29 mouse cellular contexts compared by ENCODE assay signal in the genomic region with DNA sequence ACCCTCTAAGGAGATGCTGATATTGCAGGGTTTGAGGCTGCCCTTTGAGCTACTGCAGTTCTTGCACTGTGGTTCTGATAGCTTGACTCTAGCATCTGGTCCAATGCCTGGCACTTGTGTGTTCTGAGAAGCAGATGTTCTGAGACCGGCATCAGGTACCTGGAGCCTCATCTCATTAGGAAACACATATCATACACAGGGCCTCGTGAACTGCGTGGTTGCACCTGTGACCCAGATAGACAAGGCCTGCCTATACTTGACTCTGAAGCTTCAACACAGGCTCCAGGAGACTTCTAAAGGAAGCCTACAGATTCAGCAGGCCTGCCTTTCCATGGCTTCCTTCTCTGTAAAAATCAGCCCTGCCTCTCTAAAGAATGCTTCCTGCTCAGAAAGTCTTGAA. TPM values are rescaled to one million over a fixed set of nuclear protein-coding genes. Genes with fewer than 3 reads are reported as not detected.
DNase-seq lines count a peak whose midpoint lies in the region; ATAC-seq lines count a peak whose summit lies in the region.
"Had no signal": no experiment of that assay in that cellular context is flagged by ENCODE, and none has a peak within 500 bp of the region (broad histone marks: within the 10 kb centered on the region; RNA-seq: fewer than 3 reads in every experiment).

No protein-coding gene starts in this region.

- 0 out of 2 replicates have a peak overlapping the region, but pooled peaks have one; percentile 91 for H3K4me2 ChIP-seq in hindbrain, embryonic 12.5 days (replicated peaks)
- no peak overlapping the region for H3K4me2 ChIP-seq in hindbrain, embryonic 16.5 days (ENCODE audit: low read length)
- H3K4me2 ChIP-seq in midbrain, embryonic 12.5 days (replicated peaks), result peak overlapping the region; percentile 95; the same call in 1 of the 2 replicates
- H3K4me2 ChIP-seq in midbrain, embryonic 15.5 days, result no peak overlapping the region

- no peak for ATAC-seq in cerebellum, adult (ENCODE audit: insufficient number of reproducible peaks, low FRiP score, low TSS enrichment)
- ATAC-seq in hindbrain, embryonic 12.5 days (ENCODE audit: low FRiP score), result no peak
- ATAC-seq in hindbrain, embryonic 16.5 days, result no peak
- no peak for ATAC-seq in midbrain, embryonic 12.5 days (ENCODE audit: low FRiP score, low read depth)
- ATAC-seq in midbrain, embryonic 15.5 days (replicated peaks), result no peak
- ATAC-seq: forebrain, embryonic 15.5 days; inflammation-experienced regulatory T-cells, adult 6 months; Patski had no signal

- H3K9ac ChIP-seq in hindbrain, embryonic 12.5 days, result no peak overlapping the region
- no peak overlapping the region for H3K9ac ChIP-seq in hindbrain, embryonic 16.5 days (ENCODE audit: low read depth, low read length)
- H3K9ac ChIP-seq in midbrain, embryonic 12.5 days (replicated peaks), result no peak overlapping the region
- H3K9ac ChIP-seq in midbrain, embryonic 15.5 days, result no peak overlapping the region
- H3K9ac ChIP-seq: forebrain, embryonic 15.5 days had no signal

- DNase-seq in cerebellum, adult 9-10 months, result peak; percentile 34
- no peak for DNase-seq in testis, postnatal 14 days (ENCODE audit: low spot score)
- no peak for DNase-seq in gastrocnemius, adult 8-10 months (ENCODE audit: low spot score in 2 of 2)
- DNase-seq: adrenal gland, adult 8-10 months; cerebellum, adult 9-11 months; heart, postnatal 36 days; kidney, adult 2 months; kidney, postnatal 14 days; lung, postnatal 14 days; right cerebral cortex, adult 18-20 months had no signal

- no peaks in the 10 kb centered on the region for H3K36me3 ChIP-seq in hindbrain, embryonic 12.5 days
- H3K36me3 ChIP-seq in hindbrain, embryonic 16.5 days (ENCODE audit: control insufficient read depth, insufficient read depth, low read length), result no peaks in the 10 kb centered on the region
- no peaks in the 10 kb centered on the region for H3K36me3 ChIP-seq in midbrain, embryonic 12.5 days
- no peaks in the 10 kb centered on the region for H3K36me3 ChIP-seq in midbrain, embryonic 15.5 days (replicated peaks)
- H3K36me3 ChIP-seq: forebrain, embryonic 15.5 days had no signal

- no peak overlapping the region for H3K4me3 ChIP-seq in hindbrain, embryonic 12.5 days
- no peak overlapping the region for H3K4me3 ChIP-seq in hindbrain, embryonic 16.5 days (ENCODE audit: low read length)
- H3K4me3 ChIP-seq in midbrain, embryonic 12.5 days, result no peak overlapping the region
- H3K4me3 ChIP-seq in midbrain, embryonic 15.5 days, result no peak overlapping the region
- H3K4me3 ChIP-seq: left cerebral cortex, adult 2 months had no signal

- no peaks in the 10 kb centered on the region for H3K9me3 ChIP-seq in hindbrain, embryonic 12.5 days (replicated peaks)
- H3K9me3 ChIP-seq in hindbrain, embryonic 16.5 days (ENCODE audit: control insufficient read depth, low read length), result no peaks in the 10 kb centered on the region
- H3K9me3 ChIP-seq in midbrain, embryonic 12.5 days, result no peaks in the 10 kb centered on the region
- no peaks in the 10 kb centered on the region for H3K9me3 ChIP-seq in midbrain, embryonic 15.5 days
- H3K9me3 ChIP-seq: forebrain, embryonic 15.5 days had no signal

- 92% methylated on average over 3 of the region's 3 CpGs for WGBS in hindbrain, embryonic 12.5 days
- 93% methylated on average over 3 of the region's 3 CpGs for WGBS in hindbrain, embryonic 16.5 days
- 93% methylated on average over 3 of the region's 3 CpGs for WGBS in midbrain, embryonic 12.5 days
- 98% methylated on average over 3 of the region's 3 CpGs for WGBS in midbrain, embryonic 15.5 days

- H3K4me1 ChIP-seq in hindbrain, embryonic 12.5 days, result peaks cover 23% of the 10 kb centered on the region
- peaks cover 6% of the 10 kb centered on the region for H3K4me1 ChIP-seq in hindbrain, embryonic 16.5 days (ENCODE audit: control insufficient read depth, insufficient read depth, low read depth, low read length)
- peaks cover 30% of the 10 kb centered on the region for H3K4me1 ChIP-seq in midbrain, embryonic 12.5 days
- peaks cover 13% of the 10 kb centered on the region for H3K4me1 ChIP-seq in midbrain, embryonic 15.5 days

- H3K27ac ChIP-seq in hindbrain, embryonic 12.5 days, result no peak overlapping the region
- no peak overlapping the region for H3K27ac ChIP-seq in hindbrain, embryonic 16.5 days (ENCODE audit: low read depth, low read length)
- H3K27ac ChIP-seq in midbrain, embryonic 12.5 days (replicated peaks), result no peak overlapping the region
- H3K27ac ChIP-seq in midbrain, embryonic 15.5 days, result no peak overlapping the region
- H3K27ac ChIP-seq: forebrain, embryonic 15.5 days; left cerebral cortex, adult 2 months; stomach, postnatal 0 days had no signal

- H3K27me3 ChIP-seq in hindbrain, embryonic 12.5 days, result peaks cover 9% of the 10 kb centered on the region; the same call in 1 of the 2 replicates
- H3K27me3 ChIP-seq in hindbrain, embryonic 16.5 days (replicated peaks; ENCODE audit: control insufficient read depth, insufficient read depth, low read length), result no peaks in the 10 kb centered on the region
- H3K27me3 ChIP-seq in midbrain, embryonic 12.5 days, result peaks cover 6% of the 10 kb centered on the region
- H3K27me3 ChIP-seq in midbrain, embryonic 15.5 days (replicated peaks), result 0 out of 2 replicates have a peak, but pooled peaks cover 5% of the 10 kb centered on the region
- H3K27me3 ChIP-seq: Patski had no signal

RNA-seq across cellular contexts. Expression of a gene that starts 1.5 kb away (rescaled TPM):
- polyA plus RNA-seq in hindbrain, embryonic 12.5 days (2016; fragmentation: Nextera tagmentation; extraction: Ambion mirVana), result 2.1 and 2.2 TPM in 2 replicates
- polyA plus RNA-seq in hindbrain, embryonic 16.5 days (2015; fragmentation: Nextera tagmentation; extraction: Ambion mirVana), result 0.70 and 0.74 TPM in 2 replicates
- polyA plus RNA-seq in midbrain, embryonic 12.5 days (2016; fragmentation: Nextera tagmentation; extraction: Ambion mirVana), result 2.8 and 3.5 TPM in 2 replicates
- 0.31 and 0.46 TPM in 2 replicates for polyA plus RNA-seq in midbrain, embryonic 15.5 days (2015; fragmentation: Nextera tagmentation; extraction: Ambion mirVana)
- 1 to 10 TPM in 2 of 4 experiments, under 1 TPM in 2; 0.48 to 1.8 (median 1.0) TPM for total RNA-seq in gastrocnemius, adult 8-10 months (2022)
- total RNA-seq: monocyte, adult 5-6 weeks had no signal

RNA-seq across cellular contexts. Expression of a gene that starts 23.7 kb away (rescaled TPM):
- not detected in 2 replicates for polyA plus RNA-seq in hindbrain, embryonic 12.5 days (2016; fragmentation: Nextera tagmentation; extraction: Ambion mirVana)
- polyA plus RNA-seq in hindbrain, embryonic 16.5 days (2015; fragmentation: Nextera tagmentation; extraction: Ambion mirVana), result not detected in 2 replicates
- not detected in 2 replicates for polyA plus RNA-seq in midbrain, embryonic 12.5 days (2016; fragmentation: Nextera tagmentation; extraction: Ambion mirVana)
- polyA plus RNA-seq in midbrain, embryonic 15.5 days (2015; fragmentation: Nextera tagmentation; extraction: Ambion mirVana), result not detected in 2 replicates
- not detected for total RNA-seq in gastrocnemius, adult 8-10 months (2022)
- total RNA-seq: adrenal gland, adult 8-10 months; gastrocnemius, postnatal 4 days; heart, postnatal 36 days; layer of hippocampus, adult 8-10 months; left cerebral cortex, adult 2 months; megakaryocyte, adult 5-6 weeks; monocyte, adult 5-6 weeks had no signal
- polyA plus RNA-seq: cortical plate, adult 2 months; embryonic facial prominence, embryonic 11.5 days; forebrain, embryonic 15.5 days; inflammation-experienced regulatory T-cells, adult 6 months; kidney, adult 2 months; limb, embryonic 11.5 days; liver, embryonic 16.5 days; neural tube, embryonic 11.5 days; Patski; stomach, postnatal 0 days had no signal

RNA-seq across cellular contexts. Expression of a gene that starts 30.7 kb away (rescaled TPM):
- polyA plus RNA-seq in hindbrain, embryonic 12.5 days (2016; fragmentation: Nextera tagmentation; extraction: Ambion mirVana), result 0.57 TPM in 1 of 2 replicates, not detected in the other
- polyA plus RNA-seq in hindbrain, embryonic 16.5 days (2015; fragmentation: Nextera tagmentation; extraction: Ambion mirVana), result 0.51 TPM in 1 of 2 replicates, not detected in the other
- polyA plus RNA-seq in midbrain, embryonic 12.5 days (2016; fragmentation: Nextera tagmentation; extraction: Ambion mirVana), result not detected in 2 replicates
- 0.41 and 0.42 TPM in 2 replicates for polyA plus RNA-seq in midbrain, embryonic 15.5 days (2015; fragmentation: Nextera tagmentation; extraction: Ambion mirVana)
- total RNA-seq in gastrocnemius, adult 8-10 months (2022), result not detected
- total RNA-seq: adrenal gland, adult 8-10 months; gastrocnemius, postnatal 4 days; heart, postnatal 36 days; layer of hippocampus, adult 8-10 months; left cerebral cortex, adult 2 months; megakaryocyte, adult 5-6 weeks had no signal
- polyA plus RNA-seq: cortical plate, adult 2 months; embryonic facial prominence, embryonic 11.5 days; forebrain, embryonic 15.5 days; limb, embryonic 11.5 days; liver, embryonic 16.5 days; neural tube, embryonic 11.5 days had no signal

RNA-seq across cellular contexts. Expression of a gene that starts 40.5 kb away (rescaled TPM):
- polyA plus RNA-seq in hindbrain, embryonic 12.5 days (2016; fragmentation: Nextera tagmentation; extraction: Ambion mirVana), result not detected in 2 replicates
- polyA plus RNA-seq in hindbrain, embryonic 16.5 days (2015; fragmentation: Nextera tagmentation; extraction: Ambion mirVana), result not detected in 2 replicates
- not detected in 2 replicates for polyA plus RNA-seq in midbrain, embryonic 12.5 days (2016; fragmentation: Nextera tagmentation; extraction: Ambion mirVana)
- polyA plus RNA-seq in midbrain, embryonic 15.5 days (2015; fragmentation: Nextera tagmentation; extraction: Ambion mirVana), result not detected in 2 replicates
- total RNA-seq in gastrocnemius, adult 8-10 months (2022), result not detected
- total RNA-seq: adrenal gland, adult 8-10 months; gastrocnemius, postnatal 4 days; heart, postnatal 36 days; layer of hippocampus, adult 8-10 months; left cerebral cortex, adult 2 months; megakaryocyte, adult 5-6 weeks had no signal
- polyA plus RNA-seq: cortical plate, adult 2 months; embryonic facial prominence, embryonic 11.5 days; forebrain, embryonic 15.5 days; inflammation-experienced regulatory T-cells, adult 6 months; limb, embryonic 11.5 days; liver, embryonic 16.5 days; neural tube, embryonic 11.5 days; Patski; stomach, postnatal 0 days had no signal

RNA-seq across cellular contexts. Expression of a gene that starts 45.7 kb away (rescaled TPM):
- not detected in 2 replicates for polyA plus RNA-seq in hindbrain, embryonic 12.5 days (2016; fragmentation: Nextera tagmentation; extraction: Ambion mirVana)
- polyA plus RNA-seq in hindbrain, embryonic 16.5 days (2015; fragmentation: Nextera tagmentation; extraction: Ambion mirVana), result not detected in 2 replicates
- polyA plus RNA-seq in midbrain, embryonic 12.5 days (2016; fragmentation: Nextera tagmentation; extraction: Ambion mirVana), result not detected in 2 replicates
- not detected in 2 replicates for polyA plus RNA-seq in midbrain, embryonic 15.5 days (2015; fragmentation: Nextera tagmentation; extraction: Ambion mirVana)
- not detected for total RNA-seq in gastrocnemius, adult 8-10 months (2022)
- total RNA-seq: adrenal gland, adult 8-10 months; gastrocnemius, postnatal 4 days; heart, postnatal 36 days; layer of hippocampus, adult 8-10 months; left cerebral cortex, adult 2 months; megakaryocyte, adult 5-6 weeks; monocyte, adult 5-6 weeks had no signal
- polyA plus RNA-seq: cortical plate, adult 2 months; embryonic facial prominence, embryonic 11.5 days; forebrain, embryonic 15.5 days; inflammation-experienced regulatory T-cells, adult 6 months; kidney, adult 2 months; limb, embryonic 11.5 days; liver, embryonic 16.5 days; neural tube, embryonic 11.5 days; Patski; stomach, postnatal 0 days had no signal

Comparison
In these comparisons a context has a peak if more than half of its experiments do, and no peak if none do; other contexts are left out.
1. H3K4me2 ChIP-seq: peak in hindbrain, embryonic 12.5 days (single experiment) and midbrain, embryonic 12.5 days (single experiment); none in hindbrain, embryonic 16.5 days (single experiment) and midbrain, embryonic 15.5 days (single experiment).